Mouse (Mus musculus) common myeloid progenitor, adult 5-6 weeks (primary cell): ENCODE results near the gene 4833439L19Rik. TPM values are rescaled to one million over a fixed set of nuclear protein-coding genes. Genes with fewer than 3 reads are reported as not detected.
"Not testable (repeated sequence)": the region's sequence is repeated elsewhere in the genome, so short reads cannot be mapped to it uniquely, and the experiment has no call there.

Source experiments
- ATAC-seq: replicated peaks from 2 replicates; pipeline ENCODE4 v1.8.0; 2016; ENCODE audit warnings: low read depth, mild to moderate bottlenecking, moderate TSS enrichment, inconsistent platforms; ENCODE audit not compliant: poor library complexity, severe bottlenecking
- total RNA-seq: library from RNA; stranded (forward); fragments of 200-1000, 187-1606 nt; gene quantifications from 2 replicates; pipeline ENCODE4 v1.2.3, GENCODE M21; 2017

Gene 4833439L19Rik
- total RNA-seq, result 16.2 and 28.2 TPM in 2 replicates

DNA sequence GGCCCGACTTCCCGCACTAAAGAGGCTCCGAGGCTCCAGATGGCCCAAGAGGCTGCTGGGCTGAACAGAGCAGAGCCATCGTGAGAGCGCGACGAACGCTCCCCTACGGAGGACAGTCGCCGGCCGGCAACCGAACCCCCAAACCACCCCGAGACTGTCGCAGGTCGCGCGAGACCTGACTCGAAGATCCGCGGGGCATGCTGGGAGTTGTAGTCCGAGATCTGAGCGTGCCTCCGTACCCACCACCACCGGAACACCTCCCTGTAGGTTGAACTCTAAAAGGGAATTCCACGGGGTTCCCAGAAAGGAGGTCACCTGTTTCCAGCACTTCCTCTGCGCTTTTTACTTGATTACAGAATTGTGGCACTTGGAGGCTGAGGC is at the start of gene 4833439L19Rik:
Gene 4833439L19Rik (minus strand): TSS at position 235 of the 381 bp plus-strand sequence.
- peak; percentile 97 for ATAC-seq

DNA sequence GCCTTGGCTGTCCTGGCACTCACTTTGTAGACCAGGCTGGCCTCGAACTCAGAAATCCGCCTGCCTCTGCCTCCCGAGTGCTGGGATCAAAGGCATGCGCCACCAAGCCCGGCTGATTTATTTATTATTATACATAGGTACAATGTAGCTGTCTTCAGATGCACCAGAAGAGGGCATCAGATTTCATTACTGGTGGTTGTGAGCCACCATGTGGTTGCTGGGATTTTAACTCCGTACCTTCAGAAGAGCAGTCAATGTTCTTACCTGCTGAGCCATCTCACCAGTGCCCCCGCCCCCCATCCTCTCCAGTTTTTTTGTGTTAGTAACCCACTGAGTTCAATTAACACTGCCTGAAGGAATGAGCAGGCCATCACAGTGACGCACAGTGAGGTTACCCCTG is 47.9 kb upstream of the 4833439L19Rik start:
- not testable (repeated sequence) for ATAC-seq

DNA sequence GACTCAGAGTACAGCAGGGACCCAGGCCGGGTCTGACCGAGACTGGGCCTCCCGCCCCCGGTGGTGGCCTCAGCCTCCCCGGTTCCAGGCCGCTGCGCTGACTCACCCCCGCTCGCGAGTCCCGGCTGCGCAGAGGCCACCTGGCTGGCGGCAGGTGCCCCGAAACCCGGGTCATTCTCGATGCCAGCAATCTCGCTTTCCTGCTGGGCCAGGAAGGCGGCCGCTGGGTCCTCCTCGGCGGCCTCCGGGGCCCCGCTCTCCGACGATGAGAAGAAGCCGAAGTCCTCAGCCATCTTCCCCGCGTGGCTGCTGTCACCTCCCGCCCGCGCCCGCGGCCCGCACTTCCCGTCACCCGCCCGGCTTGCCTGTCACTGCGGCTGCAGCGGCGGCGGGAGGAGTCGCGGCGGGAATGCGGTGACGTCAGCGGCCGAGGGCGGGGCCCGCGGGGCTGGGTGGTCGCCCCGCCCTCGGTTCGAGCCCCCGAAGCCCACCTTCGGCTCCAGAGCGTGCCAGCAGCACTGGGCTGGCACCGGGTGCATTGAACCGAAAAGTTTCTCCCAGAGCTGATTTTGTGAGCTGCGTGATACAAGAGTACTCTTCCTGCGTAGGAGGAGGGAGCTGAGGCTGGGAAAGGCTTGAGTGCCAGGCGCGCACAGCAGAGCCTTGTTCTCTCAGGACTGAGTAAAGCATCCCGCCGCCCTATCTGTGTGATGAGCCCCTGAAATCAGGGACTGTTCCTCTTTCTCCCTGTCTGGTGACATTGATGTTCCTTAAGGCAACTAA is 45.9 kb upstream of the 4833439L19Rik start, which contains the start of gene Cltb:
Gene Cltb (minus strand): TSS at position 373 of the 783 bp plus-strand sequence.
- peak; percentile 67 for ATAC-seq

DNA sequence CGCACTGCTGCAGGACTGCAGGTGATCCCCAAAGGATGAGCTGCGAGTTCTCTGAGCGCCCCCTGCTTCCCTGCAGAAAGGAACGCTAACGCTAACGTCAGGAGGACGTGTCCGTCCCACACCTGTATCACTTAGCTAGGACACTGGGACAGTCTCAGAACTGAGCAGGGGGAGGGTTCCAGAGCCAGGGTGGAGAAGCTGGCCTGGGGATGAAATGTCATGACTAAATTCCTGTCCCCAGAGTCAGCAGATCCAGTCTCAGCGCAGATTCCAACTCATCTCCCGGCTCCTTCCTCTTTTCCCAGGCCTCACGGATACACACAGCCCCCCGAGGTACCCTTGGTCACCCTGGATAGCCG is 45.4 kb upstream of the 4833439L19Rik start:
- peak; percentile 15; the same call in 1 of the 2 replicates for ATAC-seq

DNA sequence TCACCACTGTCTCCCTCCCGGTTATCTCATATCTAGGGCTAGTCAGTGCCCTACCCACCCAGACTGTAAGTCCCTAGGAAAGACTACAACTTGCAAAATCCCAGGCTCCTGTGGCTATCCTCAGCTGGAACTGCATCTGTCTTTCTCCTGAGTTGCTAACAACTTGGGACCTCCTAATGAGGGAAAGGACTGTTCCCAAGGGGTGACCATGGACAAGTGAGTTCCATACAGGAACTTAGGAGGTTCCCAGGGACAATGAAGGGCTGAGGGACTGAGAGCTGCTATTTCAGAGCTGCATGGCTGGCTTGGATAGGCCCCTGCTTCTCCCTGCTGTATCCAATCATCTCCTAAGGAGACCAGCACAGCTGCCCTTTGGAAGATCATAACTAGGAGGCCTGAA is 44.1 kb upstream of the 4833439L19Rik start:
- ATAC-seq, result no peak

DNA sequence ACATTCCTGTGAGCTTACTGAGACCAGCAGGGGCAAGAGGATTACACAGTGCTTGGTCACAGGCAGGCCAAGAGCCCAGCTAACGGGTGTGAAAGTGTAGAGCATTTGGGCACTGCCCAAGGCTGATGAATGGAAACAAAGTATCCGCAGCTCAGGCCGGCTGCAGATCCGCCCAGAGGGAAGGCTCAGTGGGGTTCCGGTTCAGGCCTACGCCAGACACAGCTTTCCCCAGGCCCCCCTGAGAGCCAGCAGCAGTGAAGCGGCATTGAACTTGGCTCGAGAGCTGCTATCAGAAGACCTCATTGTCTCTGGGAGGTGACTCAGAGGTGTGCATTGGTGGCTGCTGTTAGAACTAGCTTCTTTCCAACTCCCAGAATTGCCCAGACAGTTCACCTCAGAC is 43.4 kb upstream of the 4833439L19Rik start:
- ATAC-seq, result no peak

DNA sequence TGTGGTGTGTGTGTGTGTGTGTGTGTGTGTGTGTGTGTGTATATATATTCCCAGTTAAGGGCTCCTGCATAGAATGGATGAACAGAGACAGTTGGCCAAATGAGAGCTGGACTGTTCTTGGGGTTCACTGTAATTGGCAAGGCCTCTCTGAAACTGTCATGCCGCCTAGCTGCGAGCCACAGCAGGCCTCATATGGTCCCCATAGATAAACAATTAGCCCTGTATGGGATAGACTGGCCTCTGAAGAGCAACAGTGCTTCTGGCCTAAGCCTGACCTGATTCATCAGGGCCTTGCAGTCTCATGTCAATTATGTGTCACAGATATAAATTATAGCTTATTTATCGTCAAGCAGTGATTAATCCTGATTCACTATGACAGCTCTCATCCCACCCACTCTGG is 42.8 kb upstream of the 4833439L19Rik start:
- ATAC-seq, result no peak

DNA sequence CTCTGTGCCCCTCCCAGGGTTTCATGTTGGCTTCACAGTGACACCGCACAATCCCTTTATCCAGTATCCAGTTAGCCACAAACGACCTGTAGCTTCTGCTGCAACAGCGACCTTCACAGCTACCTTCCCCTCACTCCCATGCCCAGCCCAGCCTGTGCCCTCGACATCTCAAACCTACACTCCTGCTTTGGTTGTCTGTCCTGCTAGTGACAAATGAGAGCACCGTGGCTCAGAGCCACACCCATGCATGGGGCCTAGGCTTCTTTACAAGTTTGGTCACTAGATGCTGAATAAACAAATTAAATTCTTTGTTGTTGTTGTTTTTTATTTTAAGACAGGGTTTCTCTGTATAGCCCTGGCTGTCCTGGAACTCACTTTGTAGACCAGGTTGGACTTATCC is 42.0 kb upstream of the 4833439L19Rik start:
- ATAC-seq, result no peak

DNA sequence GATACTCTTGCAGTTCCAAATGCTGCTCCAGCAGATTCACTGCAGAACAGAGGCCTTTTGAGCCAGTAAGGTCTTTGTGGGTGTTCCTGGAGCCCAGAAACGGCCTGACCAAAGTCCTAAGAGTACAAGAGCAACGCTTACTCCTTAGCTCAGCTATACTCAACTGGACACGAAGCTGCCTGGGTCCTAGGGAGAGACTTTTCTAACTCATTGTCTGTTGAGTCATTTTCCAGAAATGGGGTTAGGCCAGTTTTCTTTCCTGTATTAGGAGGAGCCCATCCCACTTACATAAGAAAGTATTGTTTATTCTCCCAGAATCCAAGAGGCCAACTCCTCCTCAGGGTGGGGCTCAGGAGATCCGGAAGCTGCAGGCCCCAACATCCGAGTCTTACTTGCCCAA is 40.2 kb upstream of the 4833439L19Rik start:
- ATAC-seq, result no peak

DNA sequence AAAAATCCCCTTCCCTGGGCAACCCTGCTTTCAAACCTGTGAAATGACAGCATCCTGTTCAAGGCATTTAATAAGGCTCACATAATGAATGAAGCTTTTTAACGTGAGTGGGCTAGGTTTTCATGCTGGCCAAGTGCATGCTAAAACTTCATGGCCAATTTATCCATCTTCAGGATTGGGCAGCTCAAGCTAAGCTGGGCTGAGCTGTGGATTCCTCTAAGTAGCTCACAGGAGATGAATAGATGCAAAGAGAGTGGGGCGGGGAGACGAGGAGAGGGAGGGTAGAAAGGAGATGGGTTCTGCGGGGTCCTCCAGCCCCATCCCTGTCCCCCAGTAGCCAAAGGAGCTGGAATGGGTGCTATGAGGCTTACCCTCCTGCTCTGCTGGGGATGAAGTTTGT is 39.0 kb upstream of the 4833439L19Rik start:
- ATAC-seq, result no peak

DNA sequence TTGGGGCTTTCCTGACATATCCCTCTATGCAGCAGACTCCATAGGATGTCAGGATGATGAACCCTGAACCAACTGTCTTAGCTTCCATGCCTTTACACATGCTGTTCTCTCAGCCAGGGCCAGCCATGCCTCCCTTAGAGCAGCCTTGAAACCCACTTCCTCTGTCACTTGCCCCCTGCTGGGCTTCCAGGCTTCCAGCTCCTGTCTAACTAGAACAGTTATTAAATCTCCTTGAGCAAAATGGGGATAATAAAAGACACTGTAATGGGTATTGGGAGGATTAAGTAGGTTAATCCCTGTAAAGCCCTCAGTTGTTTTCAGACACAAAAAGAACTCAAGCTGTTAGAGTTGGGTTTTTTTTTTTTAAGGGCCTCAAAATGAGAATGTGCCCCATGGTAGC is 38.3 kb upstream of the 4833439L19Rik start:
- ATAC-seq, result no peak

DNA sequence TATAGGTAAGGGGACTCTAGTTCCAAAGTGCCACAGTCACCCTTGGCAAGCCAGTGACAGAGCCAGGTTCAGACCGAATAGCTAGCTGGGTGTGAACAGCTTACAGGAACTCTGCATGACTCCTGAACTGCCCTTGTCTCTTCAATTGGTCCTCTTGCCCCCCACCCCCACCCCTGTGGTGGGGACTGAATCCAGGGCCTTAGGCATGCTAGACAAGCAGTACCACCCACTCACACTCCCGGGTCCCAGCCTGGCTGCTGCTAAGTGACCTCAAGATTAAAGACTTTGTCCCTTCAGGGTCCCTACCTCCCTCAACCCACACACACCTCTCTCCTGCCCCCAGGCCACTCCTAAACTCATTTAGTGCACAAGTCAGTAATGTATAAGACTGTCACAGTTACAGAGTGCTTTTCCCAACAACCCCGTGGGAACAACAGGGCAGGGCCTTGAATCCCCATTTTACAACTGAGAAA is 37.4 kb upstream of the 4833439L19Rik start:
- ATAC-seq, result no peak

DNA sequence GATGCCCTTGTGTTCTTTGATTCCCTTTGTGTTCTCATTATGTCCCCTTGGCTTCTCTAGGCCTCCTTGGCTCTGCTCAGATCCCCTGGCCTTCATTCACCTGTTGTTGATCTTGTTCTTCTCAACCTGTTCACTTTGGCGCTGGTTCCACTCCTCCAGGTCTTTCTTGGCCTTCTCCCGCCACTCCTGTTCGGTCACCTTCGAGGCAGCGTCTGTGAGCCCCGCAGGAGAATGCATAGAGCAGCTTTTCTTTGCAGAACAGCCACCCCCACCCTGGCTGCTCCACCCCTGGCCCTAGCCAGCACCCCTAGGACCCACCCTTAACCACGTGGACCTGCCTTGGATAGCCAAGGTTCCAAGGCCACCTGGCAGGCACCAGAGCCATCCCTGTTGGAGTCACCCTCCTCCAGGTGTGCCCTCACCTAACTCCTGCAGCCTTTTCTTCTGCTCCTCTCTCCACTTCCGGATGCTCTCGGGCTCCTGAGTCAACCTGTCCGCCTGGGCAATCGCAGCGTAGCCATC is 33.4 kb upstream of the 4833439L19Rik start:
- no peak for ATAC-seq

DNA sequence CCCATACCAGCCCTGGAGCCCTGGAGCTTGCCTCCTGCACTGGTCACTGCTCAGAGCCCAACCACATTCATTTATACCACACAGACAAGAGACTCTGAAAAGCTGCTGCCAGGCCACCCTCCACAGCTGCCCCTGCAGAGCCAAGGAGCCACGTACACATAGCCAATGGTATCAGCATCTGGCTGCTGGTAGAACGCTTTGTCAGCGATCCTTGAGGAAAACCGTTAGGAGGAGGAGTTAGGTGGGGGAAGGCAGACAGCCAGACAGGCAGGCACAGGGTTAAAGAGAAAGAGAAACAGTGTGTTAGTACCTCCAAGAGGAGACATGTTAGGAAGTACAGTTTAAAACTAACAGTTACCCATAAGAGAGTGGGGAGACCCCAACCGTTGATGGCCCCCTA is 31.6 kb upstream of the 4833439L19Rik start:
- no peak for ATAC-seq

DNA sequence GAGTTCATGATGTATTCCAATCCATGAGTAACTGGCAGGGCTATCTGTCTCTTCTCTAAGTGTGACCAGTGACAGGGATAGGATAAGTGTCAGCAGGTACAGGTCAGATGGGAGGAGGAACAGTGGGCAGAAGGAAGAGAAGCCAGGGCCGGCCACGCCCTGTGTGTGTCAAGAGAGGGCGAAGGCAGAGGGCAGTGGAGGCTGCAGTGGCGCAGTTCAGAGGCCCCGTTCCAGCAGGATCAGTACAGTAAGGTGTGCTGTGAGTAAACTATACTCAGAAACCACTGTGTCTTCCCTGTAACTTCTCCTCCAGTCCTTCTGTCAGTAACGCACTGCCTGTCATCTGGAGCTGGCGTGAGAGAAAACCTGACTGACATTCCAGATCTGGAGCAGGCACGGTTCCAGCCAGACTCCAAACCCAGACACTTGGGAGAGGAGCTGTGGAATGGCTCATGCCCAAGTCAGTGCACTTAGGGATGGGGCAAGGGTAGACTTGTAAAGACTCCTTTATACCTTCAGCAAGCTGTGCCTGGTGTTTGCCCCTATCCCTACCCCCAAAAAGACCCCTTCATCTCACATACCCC is 31.0 kb upstream of the 4833439L19Rik start:
- ATAC-seq, result no peak

DNA sequence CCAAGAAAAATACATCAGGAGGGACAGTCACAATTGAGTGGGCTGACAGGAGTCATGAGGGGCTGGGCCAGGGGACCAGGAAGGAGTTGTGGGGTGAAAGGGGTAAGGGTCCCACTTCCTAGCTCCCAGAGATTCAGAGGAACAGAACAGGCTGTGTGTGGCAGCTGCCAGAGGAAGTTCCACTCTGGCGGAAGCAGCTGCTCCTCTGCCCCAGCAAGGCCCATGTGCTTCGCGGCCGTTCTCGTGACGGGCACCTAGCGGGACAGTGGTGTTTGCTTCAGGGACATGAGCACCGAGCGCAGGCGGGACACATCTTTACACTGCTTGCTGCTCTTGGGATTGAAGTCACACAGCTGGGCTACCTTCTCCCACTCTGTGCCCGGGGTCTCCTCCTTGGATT is 28.4 kb upstream of the 4833439L19Rik start:
- no peak for ATAC-seq

DNA sequence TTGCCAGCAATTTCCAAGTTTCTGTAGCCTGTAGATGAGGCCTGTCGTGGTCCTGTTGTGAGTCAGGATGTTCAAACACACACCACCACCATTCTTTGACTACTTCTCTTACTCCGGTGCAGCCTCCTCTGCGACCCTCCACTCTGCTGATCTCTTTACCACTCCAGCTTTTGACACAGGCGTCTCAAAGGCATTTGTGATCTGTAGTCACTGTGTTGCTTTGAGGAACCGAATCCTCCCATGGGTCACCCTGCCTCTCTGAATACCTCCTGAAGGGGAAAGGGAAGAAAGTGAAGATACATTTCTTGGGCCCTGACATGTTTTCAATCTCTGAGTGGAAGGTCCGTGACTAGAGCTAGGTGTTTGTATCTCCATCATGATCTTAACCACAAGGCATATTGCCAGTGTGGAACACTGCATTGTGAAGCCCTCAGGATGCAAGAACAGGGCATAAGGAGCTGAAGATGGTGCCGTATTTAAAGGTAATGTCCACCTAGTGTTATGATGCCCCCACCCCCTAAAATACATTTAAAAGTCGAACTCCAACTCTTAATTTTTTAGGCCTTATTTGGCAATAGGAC is 26.6 kb upstream of the 4833439L19Rik start:
- no peak for ATAC-seq

DNA sequence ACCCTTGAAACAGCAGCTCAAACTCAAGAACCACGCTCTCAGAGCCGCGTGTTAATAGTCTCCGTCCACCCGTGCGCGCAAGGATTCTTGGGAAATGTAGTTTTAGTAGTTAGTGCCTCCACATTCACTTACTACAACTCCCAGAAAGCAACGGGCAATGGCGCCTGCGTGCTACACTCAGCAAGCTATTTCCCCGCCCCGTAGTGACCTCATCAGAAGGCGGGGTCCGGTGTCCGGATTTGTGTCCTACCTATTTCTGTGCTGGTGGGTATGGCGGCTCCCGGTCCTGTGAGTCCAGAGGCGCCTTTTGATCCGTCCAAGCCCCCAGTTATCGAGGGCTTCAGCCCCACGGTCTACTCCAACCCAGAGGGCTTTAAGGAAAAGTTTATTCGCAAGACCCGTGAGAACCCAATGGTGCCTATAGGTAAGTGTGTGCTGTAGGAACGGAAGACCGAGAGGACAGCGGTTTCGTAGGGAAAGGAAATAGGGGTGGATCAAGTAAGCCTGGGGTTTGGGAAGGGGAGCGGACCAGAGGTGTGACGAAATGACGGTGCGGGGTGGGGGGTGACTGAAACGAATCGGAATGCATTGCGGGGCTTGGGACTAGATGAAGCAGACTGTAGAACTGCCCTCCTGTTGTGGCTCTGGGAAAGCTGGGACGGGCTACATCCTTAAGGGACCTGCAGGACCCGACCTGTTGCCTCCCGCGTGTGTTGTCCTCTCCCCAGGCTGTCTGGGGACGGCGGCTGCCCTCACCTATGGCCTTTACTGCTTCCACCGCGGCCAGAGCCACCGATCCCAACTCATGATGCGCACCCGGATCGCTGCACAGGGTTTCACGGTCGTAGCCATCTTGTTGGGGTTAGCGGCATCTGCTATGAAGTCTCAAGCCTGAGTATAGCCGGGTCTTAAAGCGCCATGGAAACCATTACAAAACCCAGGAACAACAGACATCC is 25.0 kb upstream of the 4833439L19Rik start, which contains the start of the genes Nop16 and Higd2a:
Gene Nop16 (minus strand): TSS at position 95 of the 956 bp plus-strand sequence.
Gene Higd2a (plus strand): TSS at position 212 of the 956 bp plus-strand sequence.
- peak; percentile 92 for ATAC-seq

DNA sequence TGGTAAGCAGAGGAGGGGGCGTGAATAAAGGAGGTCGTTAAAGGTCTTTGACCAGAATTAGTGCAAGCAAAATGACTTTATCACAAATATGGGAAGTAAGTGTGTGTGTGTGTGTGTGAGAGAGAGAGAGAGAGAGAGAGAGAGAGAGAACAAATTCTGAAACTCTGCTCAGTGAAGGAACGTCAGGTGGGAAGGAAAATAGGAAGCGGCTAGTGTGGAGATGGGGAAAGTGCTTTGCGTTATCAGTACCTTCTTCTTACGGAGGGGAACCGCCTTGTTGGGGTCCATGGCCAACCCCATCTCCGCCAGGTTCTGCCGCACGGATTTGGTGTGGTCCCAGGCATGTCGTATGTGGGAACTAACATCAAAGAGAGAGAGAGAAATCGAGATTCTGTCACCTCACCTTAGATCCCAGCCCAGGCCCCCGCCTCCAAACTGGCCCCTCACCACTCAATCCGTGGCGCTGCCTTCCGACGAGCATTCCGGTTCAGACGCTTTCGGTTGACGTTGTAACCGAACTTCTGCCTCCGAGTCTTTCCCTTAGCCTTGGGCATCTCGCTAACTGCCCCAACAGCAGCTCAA is 24.3 kb upstream of the 4833439L19Rik start:
- peak; percentile 23; the same call in 1 of the 2 replicates for ATAC-seq
